Mouse (Mus musculus) limb, embryonic 14.5 days (tissue): Measurements from ENCODE around the gene Vav2. TPM values are rescaled to one million over a fixed set of nuclear protein-coding genes. Genes with fewer than 3 reads are reported as not detected.

Experiments used
- ATAC-seq: fragments of 200-750 bp; cut with Nextera tagmentation; 2 replicates; pipeline ENCODE4 v1.8.0; 2017; ENCODE audit warnings: low read depth, moderate number of reproducible peaks, moderate TSS enrichment; ENCODE audit not compliant: low FRiP score
- DNase-seq: peaks from one replicate; pipeline ENCODE4 v3.0.0-alpha.2; 2015; ENCODE audit warnings: low spot score
- H3K27ac ChIP-seq: fragments of 300-500 bp; sonication (generic); replicated peaks from 2 replicates; pipeline ENCODE4 v1.5.1; 2014; ENCODE audit warnings: low read depth, mild to moderate bottlenecking, low read length, moderate library complexity, mixed read lengths
- H3K27me3 ChIP-seq: fragments of 300-500 bp; sonication (generic); 2 replicates; pipeline ENCODE4 v1.6.1; 2014; ENCODE audit warnings: low read length, mixed read lengths; ENCODE audit not compliant: control insufficient read depth, insufficient read depth
- H3K36me3 ChIP-seq: fragments of 300-500 bp; sonication (generic); 2 replicates; pipeline ENCODE4 v1.6.1; 2014; ENCODE audit warnings: mild to moderate bottlenecking, low read length, moderate library complexity, mixed read lengths; ENCODE audit not compliant: control insufficient read depth, insufficient read depth
- H3K4me1 ChIP-seq: fragments of 300-500 bp; sonication (generic); 2 replicates; pipeline ENCODE4 v1.6.1; 2014; ENCODE audit warnings: antibody characterized with exemption, low read length, mixed read lengths; ENCODE audit not compliant: control insufficient read depth, insufficient read depth
- H3K4me2 ChIP-seq: fragments of 300-500 bp; sonication (generic); replicated peaks from 2 replicates; pipeline ENCODE4 v1.6.1; 2014; ENCODE audit warnings: low read depth, mild to moderate bottlenecking, low read length, moderate library complexity; ENCODE audit not compliant: severe bottlenecking
- H3K4me3 ChIP-seq: fragments of 300-500 bp; sonication (generic); replicated peaks from 2 replicates; pipeline ENCODE4 v1.5.1; 2014; ENCODE audit warnings: low read length
- H3K9ac ChIP-seq: fragments of 300-500 bp; sonication (generic); 2 replicates; pipeline ENCODE4 v1.6.1; 2014; ENCODE audit warnings: mild to moderate bottlenecking, low read depth, low read length, moderate library complexity; ENCODE audit not compliant: severe bottlenecking
- H3K9me3 ChIP-seq: fragments of 300-500 bp; sonication (generic); 2 replicates; pipeline ENCODE4 v1.6.1; 2016; ENCODE audit warnings: low read length; ENCODE audit not compliant: control insufficient read depth
- POLR2A ChIP-seq: fragments of 200-500 bp; IDR thresholded peaks from 2 replicates; pipeline ENCODE4 v1.8.0; 2012; ENCODE audit warnings: inconsistent platforms, mild to moderate bottlenecking, moderate library complexity, borderline replicate concordance; ENCODE audit not compliant: insufficient read depth, insufficient read length; ENCODE audit errors: extremely low read depth
- WGBS: fragments of 180-500 bp; shearing (Covaris S2); extraction: QIAGEN DNeasy Blood & Tissue Kit; methylation state at CpG from one replicate; pipeline ENCODE4 v1.1.7; 2014; 5-methylcytosine and 5-hydroxymethylcytosine counted together
- polyA plus RNA-seq, 2 experiments: library from polyadenylated mRNA; depleted of rRNA in 1 of 2; stranded (reverse) in 1 of 2; unstranded in 1 of 2; fragments of >200 nt; fragmentation: Nextera tagmentation in 1 of 2; extraction: Ambion mirVana in 1 of 2; gene quantifications; 2 replicates each; pipeline versions ENCODE4 v1.2.1 to v1.2.3; 2012 to 2014

The Vav2 gene
- polyA plus RNA-seq, 2 experiments, result 5.9 to 19.6 TPM

GRCm38 (mm10) chr2:27390775-27391174 is 36.1 kb downstream of the Vav2 start:
- no peak overlapping the region for H3K27ac ChIP-seq
- DNase-seq, result no peak
- no peaks in the 10 kb centered on the region for H3K27me3 ChIP-seq
- H3K4me3 ChIP-seq, result no peak overlapping the region
- no peak for TF ChIP-seq POLR2A
- peaks cover 5% of the 10 kb centered on the region; the same call in 1 of the 2 replicates for H3K36me3 ChIP-seq
- no peak overlapping the region for H3K4me2 ChIP-seq
- WGBS, result 53% methylated on average over 4 of the region's 4 CpGs
- H3K4me1 ChIP-seq, result peaks cover 12% of the 10 kb centered on the region
- no peak overlapping the region for H3K9ac ChIP-seq
- H3K9me3 ChIP-seq, result no peaks in the 10 kb centered on the region
- no peak for ATAC-seq

DNA sequence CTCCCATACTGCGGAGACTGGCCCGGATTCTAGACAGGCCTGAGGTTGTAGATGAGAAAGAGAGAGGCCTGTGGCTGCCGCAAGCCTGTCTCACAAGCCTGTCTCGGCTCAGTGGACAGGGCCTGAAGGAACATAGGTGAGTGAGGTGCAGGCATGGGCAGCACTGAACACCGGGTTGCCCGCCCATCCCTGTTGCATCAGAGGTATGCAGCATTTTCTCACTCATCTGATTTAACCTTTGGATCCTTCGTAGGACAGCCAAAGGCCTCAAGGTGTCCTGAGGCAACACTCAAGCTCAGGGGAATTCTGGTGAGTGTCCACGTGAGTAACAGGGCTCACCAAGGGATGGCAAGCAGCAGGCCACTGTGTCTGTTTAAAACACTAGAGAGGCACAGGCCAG is 36.5 kb downstream of the Vav2 start:
- peaks cover 13% of the 10 kb centered on the region for H3K4me1 ChIP-seq
- H3K27ac ChIP-seq, result no peak overlapping the region
- 65% methylated on average over 8 of the region's 8 CpGs for WGBS
- no peak overlapping the region for H3K9ac ChIP-seq
- no peaks in the 10 kb centered on the region for H3K27me3 ChIP-seq
- TF ChIP-seq POLR2A, result no peak
- ATAC-seq (no peak), DNase-seq (no peak)
- H3K36me3 ChIP-seq, result peaks cover 5% of the 10 kb centered on the region; the same call in 1 of the 2 replicates
- H3K4me2 ChIP-seq, result no peak overlapping the region
- no peaks in the 10 kb centered on the region for H3K9me3 ChIP-seq
- no peak overlapping the region for H3K4me3 ChIP-seq

- no peak overlapping the region for H3K27ac ChIP-seq
- ATAC-seq (no peak), DNase-seq (no peak)
- H3K4me2 ChIP-seq, result no peak overlapping the region
- 53% methylated on average over 13 of the region's 14 CpGs for WGBS
- H3K9ac ChIP-seq, result no peak overlapping the region
- H3K36me3 ChIP-seq, result peaks cover 5% of the 10 kb centered on the region; the same call in 1 of the 2 replicates
- H3K27me3 ChIP-seq, result no peaks in the 10 kb centered on the region
- H3K4me3 ChIP-seq, result no peak overlapping the region
- peaks cover 14% of the 10 kb centered on the region for H3K4me1 ChIP-seq
- no peaks in the 10 kb centered on the region for H3K9me3 ChIP-seq
- no peak for TF ChIP-seq POLR2A
Measured at GRCm38 (mm10) chr2:27389272-27390162, 37.3 kb downstream of the Vav2 start.

GRCm38 (mm10) chr2:27387209-27387608 is 39.6 kb downstream of the Vav2 start:
- no peak overlapping the region for H3K4me2 ChIP-seq
- DNase-seq, result no peak
- no peak for ATAC-seq
- peaks cover 5% of the 10 kb centered on the region; the same call in 1 of the 2 replicates for H3K36me3 ChIP-seq
- H3K9me3 ChIP-seq, result no peaks in the 10 kb centered on the region
- H3K4me1 ChIP-seq, result peaks cover 8% of the 10 kb centered on the region; the same call in 1 of the 2 replicates
- H3K4me3 ChIP-seq, result no peak overlapping the region
- no peaks in the 10 kb centered on the region for H3K27me3 ChIP-seq
- TF ChIP-seq POLR2A, result no peak
- WGBS, result 91% methylated on average over 1 of the region's 1 CpGs
- H3K9ac ChIP-seq, result no peak overlapping the region
- H3K27ac ChIP-seq, result no peak overlapping the region

- TF ChIP-seq POLR2A, result no peak
- no peak overlapping the region for H3K27ac ChIP-seq
- H3K9ac ChIP-seq, result no peak overlapping the region
- no peak for ATAC-seq
- no peaks in the 10 kb centered on the region for H3K27me3 ChIP-seq
- H3K4me3 ChIP-seq, result no peak overlapping the region
- H3K36me3 ChIP-seq, result no peaks in the 10 kb centered on the region; the same call in 1 of the 2 replicates
- H3K4me1 ChIP-seq, result peaks cover 18% of the 10 kb centered on the region
- no peaks in the 10 kb centered on the region for H3K9me3 ChIP-seq
- WGBS, result 74% methylated on average over 4 of the region's 4 CpGs
- no peak overlapping the region for H3K4me2 ChIP-seq
- no peak for DNase-seq
Measured at GRCm38 (mm10) chr2:27381698-27382097, 45.1 kb downstream of the Vav2 start.
